In the genomic region with DNA sequence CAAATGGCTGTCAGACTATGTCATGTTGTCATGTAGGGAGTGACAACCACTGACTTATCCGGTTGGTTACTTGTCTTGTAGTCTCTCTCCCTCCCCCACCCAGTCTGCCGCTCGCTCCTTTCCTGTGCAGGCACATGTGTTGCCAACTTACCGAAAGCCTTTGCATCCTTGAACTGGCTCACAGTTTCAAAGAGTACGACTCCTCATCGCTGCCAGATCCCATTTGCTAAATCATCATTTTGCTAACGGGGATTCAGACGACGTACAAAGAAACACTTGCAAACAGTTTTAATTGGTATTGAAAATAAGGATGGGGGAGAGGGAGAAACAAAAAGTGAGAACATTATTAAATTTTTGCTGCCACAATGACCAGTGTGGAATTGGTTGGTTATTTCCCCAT, we compare ENCODE assay signal across 25 mouse cellular contexts.
A peak's percentile ranks its signal among the peaks of the same experiment; 100 is the strongest.
DNase-seq lines count a peak whose midpoint lies in the region; ATAC-seq and TF ChIP-seq lines count a peak whose summit lies in the region.
"Had no signal": no experiment of that assay in that cellular context is flagged by ENCODE, and none has a peak within 500 bp of the region (broad histone marks: within the 10 kb centered on the region; RNA-seq: fewer than 3 reads in every experiment).

No protein-coding gene starts in this region.

- H3K4me3 ChIP-seq in forebrain, embryonic 14.5 days (ENCODE audit: low read depth, low read length): no peak overlapping the region
- no peak overlapping the region for H3K4me3 ChIP-seq in forebrain, postnatal 0 days (ENCODE audit: low read depth, low read length)
- H3K4me3 ChIP-seq: embryonic facial prominence, embryonic 12.5 days; embryonic facial prominence, embryonic 15.5 days; erythroblast, embryonic 14.5 days; forebrain, embryonic 12.5 days; heart, adult 2 months; heart, embryonic 10.5 days; heart, embryonic 13.5 days had no signal

- peak; percentile 40 for DNase-seq in forebrain, embryonic 14.5 days (ENCODE audit: low spot score)
- no peak for DNase-seq in forebrain, postnatal 0 days
- DNase-seq in brain, adult 2 months (ENCODE audit: low read depth, low spot score): peak; percentile 8
- peak; percentile 50 for DNase-seq in retina, embryonic 14.5 days (ENCODE audit: low spot score)
- no peak for DNase-seq in embryo, embryonic 9.5 days (ENCODE audit: extremely low spot score)
- no peak for DNase-seq in kidney, postnatal 14 days
- DNase-seq: adrenal gland, adult 2 months; adrenal gland, postnatal 14 days; cerebellum, adult 18-20 months; cerebellum, adult 9-10 months; cerebellum, postnatal 14 days; gastrocnemius, postnatal 25 days; heart, adult 2 months; heart, postnatal 14 days; heart, postnatal 4 days had no signal

- no peaks in the 10 kb centered on the region for H3K36me3 ChIP-seq in forebrain, embryonic 14.5 days (ENCODE audit: control insufficient read depth, insufficient read depth, low read length)
- no peaks in the 10 kb centered on the region for H3K36me3 ChIP-seq in forebrain, postnatal 0 days (ENCODE audit: insufficient read depth)
- H3K36me3 ChIP-seq: embryonic facial prominence, embryonic 12.5 days; embryonic facial prominence, embryonic 15.5 days; forebrain, embryonic 12.5 days; heart, embryonic 10.5 days; heart, embryonic 13.5 days had no signal

- H3K9ac ChIP-seq in forebrain, embryonic 14.5 days (ENCODE audit: low read length): no peak overlapping the region
- H3K9ac ChIP-seq in forebrain, postnatal 0 days: no peak overlapping the region
- H3K9ac ChIP-seq: embryonic facial prominence, embryonic 12.5 days; embryonic facial prominence, embryonic 15.5 days; forebrain, embryonic 12.5 days; heart, embryonic 13.5 days; hindbrain, embryonic 14.5 days had no signal

- no peaks in the 10 kb centered on the region for H3K27me3 ChIP-seq in forebrain, embryonic 14.5 days (replicated peaks; ENCODE audit: control insufficient read depth, insufficient read depth, low read length)
- no peaks in the 10 kb centered on the region for H3K27me3 ChIP-seq in forebrain, postnatal 0 days (ENCODE audit: insufficient read depth, low read length)
- H3K27me3 ChIP-seq: embryonic facial prominence, embryonic 12.5 days; embryonic facial prominence, embryonic 15.5 days; forebrain, embryonic 12.5 days; Patski had no signal

- 49% methylated on average over 9 of the region's 9 CpGs for WGBS in forebrain, embryonic 14.5 days
- WGBS in forebrain, postnatal 0 days: 45% methylated on average over 9 of the region's 9 CpGs

- H3K4me1 ChIP-seq in forebrain, embryonic 14.5 days (ENCODE audit: control insufficient read depth, insufficient read depth, low read length): no peaks in the 10 kb centered on the region
- H3K4me1 ChIP-seq in forebrain, postnatal 0 days (ENCODE audit: insufficient read depth): no peaks in the 10 kb centered on the region
- H3K4me1 ChIP-seq: embryonic facial prominence, embryonic 12.5 days; embryonic facial prominence, embryonic 15.5 days; forebrain, embryonic 12.5 days had no signal

- no peak overlapping the region for H3K27ac ChIP-seq in forebrain, embryonic 14.5 days (ENCODE audit: low read depth, low read length)
- H3K27ac ChIP-seq in forebrain, postnatal 0 days (ENCODE audit: low read depth, low read length): no peak overlapping the region
- H3K27ac ChIP-seq: embryonic facial prominence, embryonic 12.5 days; embryonic facial prominence, embryonic 15.5 days; forebrain, embryonic 12.5 days; heart, adult 2 months; heart, embryonic 10.5 days; heart, embryonic 13.5 days; hindbrain, embryonic 14.5 days had no signal

- no peak overlapping the region for H3K4me2 ChIP-seq in forebrain, embryonic 14.5 days (ENCODE audit: low read length)
- no peak overlapping the region for H3K4me2 ChIP-seq in forebrain, postnatal 0 days (ENCODE audit: low read depth)
- H3K4me2 ChIP-seq: embryonic facial prominence, embryonic 12.5 days; embryonic facial prominence, embryonic 15.5 days; forebrain, embryonic 12.5 days; heart, embryonic 13.5 days; hindbrain, embryonic 14.5 days had no signal

- no peak for TF ChIP-seq CTCF in forebrain, postnatal 0 days (IDR thresholded peaks at IDR 0.05; ENCODE audit: low read depth)

- no peaks in the 10 kb centered on the region for H3K9me3 ChIP-seq in forebrain, embryonic 14.5 days (replicated peaks; ENCODE audit: control insufficient read depth, low read length)
- no peaks in the 10 kb centered on the region for H3K9me3 ChIP-seq in forebrain, postnatal 0 days (ENCODE audit: low read length)
- H3K9me3 ChIP-seq: embryonic facial prominence, embryonic 12.5 days; embryonic facial prominence, embryonic 15.5 days; forebrain, embryonic 12.5 days; heart, embryonic 10.5 days; heart, embryonic 13.5 days had no signal

- no peak for ATAC-seq in forebrain, embryonic 14.5 days
- no peak for ATAC-seq in forebrain, postnatal 0 days
- ATAC-seq: forebrain, embryonic 16.5 days; intestine, postnatal 0 days; Patski had no signal

Comparison
In these comparisons a context has a peak if more than half of its experiments do, and no peak if none do; other contexts are left out.
1. DNase-seq: peak in forebrain, embryonic 14.5 days (single experiment), brain, adult 2 months (single experiment) and retina, embryonic 14.5 days (single experiment); none in forebrain, postnatal 0 days (single experiment), embryo, embryonic 9.5 days (single experiment) and kidney, postnatal 14 days (single experiment).